Comparison of ENCODE assay signal across 8 mouse cellular contexts in genomic region chr15:89177121-89177520, GRCm38 (mm10). TPM values are rescaled to one million over a fixed set of nuclear protein-coding genes. Genes with fewer than 3 reads are reported as not detected.
DNase-seq lines count a peak whose midpoint lies in the region; TF ChIP-seq lines count a peak whose summit lies in the region.

No protein-coding gene starts in this region.

- TF ChIP-seq CTCF in olfactory bulb, adult 2 months (IDR thresholded peaks at IDR 0.05; ENCODE audit: insufficient read depth, low read depth, low read length), result no peak

- 31% methylated on average over 5 of the region's 5 CpGs for WGBS in olfactory bulb, adult 2 months

- H3K27ac ChIP-seq in olfactory bulb, adult 2 months (ENCODE audit: insufficient read depth, low read depth, low read length), result peak overlapping the region; percentile 60

- TF ChIP-seq POLR2A in olfactory bulb, adult 2 months (IDR thresholded peaks at IDR 0.05; ENCODE audit: insufficient read depth, low read depth, low read length), result no peak

- peaks cover 75% of the 10 kb centered on the region for H3K4me1 ChIP-seq in olfactory bulb, adult 2 months (ENCODE audit: control insufficient read depth, insufficient read depth, low read length)

- DNase-seq in thymus, postnatal 4 days, result peak; percentile 33
- DNase-seq in thymus, postnatal 36 days, result no peak
- DNase-seq in cerebellum, postnatal 14 days, result peak; percentile 85 to 88
- peak; percentile 88 to 91 for DNase-seq in heart, adult 9 months (ENCODE audit: low spot score in 2 of 2)
- peak; percentile 92 to 96 for DNase-seq in kidney, adult 8-10 months
- DNase-seq in lung, adult 18-20 months, result peak; percentile 93 to 95
- DNase-seq in thymus, adult 18-20 months, result no peak

- H3K4me3 ChIP-seq in olfactory bulb, adult 2 months (ENCODE audit: insufficient read depth, low read depth, low read length), result no peak overlapping the region

RNA-seq across cellular contexts. Expression of gene Plxnb2, which starts 3.5 kb away (rescaled TPM):
- polyA plus RNA-seq in olfactory bulb, adult 2 months (2012; ENCODE audit: insufficient read depth, insufficient read length, low replicate concordance, missing spikeins), result 46.6 TPM in 1 of 2 replicates, not detected in the other

RNA-seq across cellular contexts. Expression of gene Dennd6b, which starts 19.2 kb away (rescaled TPM):
- not detected in 2 replicates for polyA plus RNA-seq in olfactory bulb, adult 2 months (2012; ENCODE audit: insufficient read depth, insufficient read length, low replicate concordance, missing spikeins)

RNA-seq across cellular contexts. Expression of gene Mapk11, which starts 27.7 kb away (rescaled TPM):
- polyA plus RNA-seq in olfactory bulb, adult 2 months (2012; ENCODE audit: insufficient read depth, insufficient read length, low replicate concordance, missing spikeins), result not detected in 2 replicates

RNA-seq across cellular contexts. Expression of gene Ppp6r2, which starts 34.2 kb away (rescaled TPM):
- not detected in 2 replicates for polyA plus RNA-seq in olfactory bulb, adult 2 months (2012; ENCODE audit: insufficient read depth, insufficient read length, low replicate concordance, missing spikeins)

RNA-seq across cellular contexts. Expression of gene Mapk12, which starts 36.6 kb away (rescaled TPM):
- not detected in 2 replicates for polyA plus RNA-seq in olfactory bulb, adult 2 months (2012; ENCODE audit: insufficient read depth, insufficient read length, low replicate concordance, missing spikeins)

Comparison
In these comparisons a context has a peak if more than half of its experiments do, and no peak if none do; other contexts are left out.
1. DNase-seq: peak in thymus, postnatal 4 days (single experiment), cerebellum, postnatal 14 days (2 of 2), heart, adult 9 months (2 of 2), kidney, adult 8-10 months (2 of 2) and lung, adult 18-20 months (2 of 2); none in thymus, postnatal 36 days (0 of 2) and thymus, adult 18-20 months (0 of 2).